Comparison of ENCODE assay signal across 13 mouse cellular contexts in the genomic region with DNA sequence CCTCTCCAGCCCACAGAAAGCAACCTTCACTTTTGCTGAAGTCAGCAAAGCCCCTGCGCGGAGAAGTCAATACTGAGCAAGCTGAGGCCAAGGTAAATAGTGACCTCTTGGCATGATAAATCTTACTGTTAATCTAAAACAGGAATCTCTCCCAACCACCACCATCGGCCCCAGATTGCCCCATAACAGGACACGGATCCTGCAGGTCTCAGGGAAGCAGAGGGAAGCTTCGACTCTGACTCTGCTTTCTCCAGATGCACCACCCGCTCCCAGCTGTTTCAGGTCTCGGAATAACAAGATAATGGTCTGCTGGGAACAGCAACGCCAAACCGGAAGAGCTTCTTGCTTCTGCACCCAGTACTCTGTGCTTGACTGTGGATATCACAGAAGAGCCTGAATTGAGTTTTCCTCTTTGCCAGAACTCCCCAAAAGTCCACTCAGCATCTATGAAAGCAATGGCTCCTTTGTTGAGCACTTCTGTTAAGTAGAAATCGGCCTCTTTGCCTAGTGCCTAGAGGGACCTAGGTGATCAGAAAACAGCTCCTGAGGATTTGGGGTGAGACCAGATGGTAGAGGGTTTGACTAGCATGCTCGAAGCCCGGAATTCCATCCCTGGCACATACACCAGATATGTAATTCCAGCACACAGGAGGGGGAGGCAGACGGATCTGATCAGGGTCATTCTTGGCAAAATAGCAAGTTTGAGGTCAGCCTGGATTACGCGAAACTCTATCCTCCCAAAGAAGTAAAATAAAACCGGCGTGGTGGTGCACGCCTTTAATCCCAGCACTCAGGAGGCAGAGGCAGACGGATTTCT. TPM values are rescaled to one million over a fixed set of nuclear protein-coding genes. Genes with fewer than 3 reads are reported as not detected.
A peak's percentile ranks its signal among the peaks of the same experiment; 100 is the strongest.
DNase-seq lines count a peak whose midpoint lies in the region; ATAC-seq and TF ChIP-seq lines count a peak whose summit lies in the region.
"Had no signal": no experiment of that assay in that cellular context is flagged by ENCODE, and none has a peak within 500 bp of the region (broad histone marks: within the 10 kb centered on the region; RNA-seq: fewer than 3 reads in every experiment).

No protein-coding gene starts in this region.

- no peak; the same call in 1 of the 2 replicates for ATAC-seq in heart, embryonic 12.5 days (ENCODE audit: insufficient number of reproducible peaks, low FRiP score)
- ATAC-seq in limb, embryonic 12.5 days (ENCODE audit: insufficient number of reproducible peaks, insufficient read depth, low FRiP score, low TSS enrichment, low read depth) = no peak
- ATAC-seq in granulocyte monocyte progenitor cell, adult 5-6 weeks (replicated peaks; ENCODE audit: poor library complexity, severe bottlenecking) = no peak
- no peak for ATAC-seq in midbrain, embryonic 16.5 days
- ATAC-seq: CD4-positive, CD25-positive, alpha-beta regulatory T cell, adult 4 months; forebrain, postnatal 0 days had no signal

- no peak overlapping the region; the same call in 1 of the 2 replicates for H3K27ac ChIP-seq in kidney, adult 2 months (ENCODE audit: insufficient read depth, low read depth, low read length)
- H3K27ac ChIP-seq in heart, embryonic 12.5 days (ENCODE audit: poor library complexity, severe bottlenecking) = peak overlapping the region; percentile 4; the same call in 1 of the 2 replicates
- H3K27ac ChIP-seq in limb, embryonic 12.5 days = peak overlapping the region; percentile 64
- H3K27ac ChIP-seq in midbrain, embryonic 16.5 days (ENCODE audit: low read length) = no peak overlapping the region

- 37% methylated on average over 19 of the region's 19 CpGs for WGBS in kidney, adult 2 months
- 42% methylated on average over 19 of the region's 19 CpGs for WGBS in heart, embryonic 12.5 days
- WGBS in limb, embryonic 12.5 days = 46% methylated on average over 19 of the region's 19 CpGs
- 74% methylated on average over 19 of the region's 19 CpGs for WGBS in midbrain, embryonic 16.5 days

- H3K4me1 ChIP-seq in kidney, adult 2 months (ENCODE audit: control insufficient read depth, insufficient read depth, low read length) = no peaks in the 10 kb centered on the region
- H3K4me1 ChIP-seq in heart, embryonic 12.5 days (replicated peaks) = peaks cover 17% of the 10 kb centered on the region
- peaks cover 18% of the 10 kb centered on the region for H3K4me1 ChIP-seq in limb, embryonic 12.5 days (replicated peaks)
- no peaks in the 10 kb centered on the region for H3K4me1 ChIP-seq in midbrain, embryonic 16.5 days (ENCODE audit: control insufficient read depth, insufficient read depth, low read length)

- DNase-seq in kidney, adult 2 months = peak; percentile 20
- DNase-seq in kidney, postnatal 25 days = no peak
- DNase-seq in embryo, embryonic 10.5 days (ENCODE audit: low spot score) = peak; percentile 76
- DNase-seq in left cerebral cortex, adult 9 months (ENCODE audit: low spot score in 2 of 2) = no peak
- DNase-seq: cerebellum, adult 2 months; forebrain, postnatal 0 days; layer of hippocampus, adult 9-11 months had no signal

- no peak for TF ChIP-seq CTCF in kidney, adult 2 months (conservative IDR thresholded peaks at IDR 0.05; ENCODE audit: insufficient read depth, insufficient read length, low read depth, low read length)

- H3K9me3 ChIP-seq in heart, embryonic 12.5 days (replicated peaks) = no peaks in the 10 kb centered on the region
- no peaks in the 10 kb centered on the region for H3K9me3 ChIP-seq in limb, embryonic 12.5 days
- H3K9me3 ChIP-seq in midbrain, embryonic 16.5 days (replicated peaks; ENCODE audit: control insufficient read depth, low read length, poor library complexity, severe bottlenecking) = no peaks in the 10 kb centered on the region

- H3K36me3 ChIP-seq in kidney, adult 2 months (ENCODE audit: control insufficient read depth, insufficient read depth, low read length) = no peaks in the 10 kb centered on the region
- no peaks in the 10 kb centered on the region for H3K36me3 ChIP-seq in heart, embryonic 12.5 days
- H3K36me3 ChIP-seq in limb, embryonic 12.5 days = no peaks in the 10 kb centered on the region
- H3K36me3 ChIP-seq in midbrain, embryonic 16.5 days (ENCODE audit: control insufficient read depth, insufficient read depth, low read length) = no peaks in the 10 kb centered on the region

- no peak for TF ChIP-seq POLR2A in kidney, adult 2 months (IDR thresholded peaks at IDR 0.05; ENCODE audit: low read depth, low read length)

- H3K27me3 ChIP-seq in kidney, adult 2 months (replicated peaks; ENCODE audit: control insufficient read depth, insufficient read depth, low read length) = no peaks in the 10 kb centered on the region
- peaks cover 14% of the 10 kb centered on the region for H3K27me3 ChIP-seq in heart, embryonic 12.5 days (replicated peaks)
- no peaks in the 10 kb centered on the region for H3K27me3 ChIP-seq in limb, embryonic 12.5 days
- peaks cover 5% of the 10 kb centered on the region for H3K27me3 ChIP-seq in midbrain, embryonic 16.5 days (ENCODE audit: control insufficient read depth, insufficient read depth, low read depth, low read length)

- H3K4me2 ChIP-seq in heart, embryonic 12.5 days = peak overlapping the region; percentile 55
- H3K4me2 ChIP-seq in limb, embryonic 12.5 days = 0 out of 2 replicates have a peak overlapping the region, but pooled peaks have one; percentile 17
- no peak overlapping the region for H3K4me2 ChIP-seq in midbrain, embryonic 16.5 days (ENCODE audit: low read length)

- H3K4me3 ChIP-seq in kidney, adult 2 months (ENCODE audit: insufficient read depth, low read depth, low read length) = no peak overlapping the region
- 0 out of 2 replicates have a peak overlapping the region, but pooled peaks have one; percentile 10 for H3K4me3 ChIP-seq in heart, embryonic 12.5 days
- H3K4me3 ChIP-seq in limb, embryonic 12.5 days (replicated peaks) = no peak overlapping the region
- no peak overlapping the region for H3K4me3 ChIP-seq in midbrain, embryonic 16.5 days (ENCODE audit: low read depth, low read length)

- no peak overlapping the region for H3K9ac ChIP-seq in heart, embryonic 12.5 days
- no peak overlapping the region for H3K9ac ChIP-seq in limb, embryonic 12.5 days (replicated peaks)
- H3K9ac ChIP-seq in midbrain, embryonic 16.5 days (ENCODE audit: low read depth, low read length) = no peak overlapping the region
- H3K9ac ChIP-seq: forebrain, postnatal 0 days had no signal

RNA-seq across cellular contexts. Expression of gene Col26a1, which starts 5.7 kb away (rescaled TPM):
- 5.6 and 8.5 TPM in 2 replicates for polyA plus RNA-seq in kidney, adult 2 months (2012; rRNA removed)
- 21.4 and 21.6 TPM in 2 replicates for polyA plus RNA-seq in heart, embryonic 12.5 days (2016; fragmentation: Nextera tagmentation; extraction: Ambion mirVana)
- 145 and 155 TPM in 2 replicates for polyA plus RNA-seq in limb, embryonic 12.5 days (2016; fragmentation: Nextera tagmentation; extraction: Ambion mirVana)
- not detected in 2 replicates for total RNA-seq in granulocyte monocyte progenitor cell, adult 5-6 weeks (2014; fragmentation: Nextera tagmentation)
- total RNA-seq in granulocyte monocyte progenitor cell, adult 5-6 weeks (2017) = not detected in 2 replicates
- 22.1 and 24.4 TPM in 2 replicates for polyA plus RNA-seq in midbrain, embryonic 16.5 days (2015; fragmentation: Nextera tagmentation; extraction: Ambion mirVana)
- total RNA-seq: megakaryocyte, adult 5-6 weeks had no signal

RNA-seq across cellular contexts. Expression of gene Ift22, which starts 19.2 kb away (rescaled TPM):
- polyA plus RNA-seq in kidney, adult 2 months (2012; rRNA removed) = 23.3 and 26.5 TPM in 2 replicates
- 36.9 and 40.9 TPM in 2 replicates for polyA plus RNA-seq in heart, embryonic 12.5 days (2016; fragmentation: Nextera tagmentation; extraction: Ambion mirVana)
- polyA plus RNA-seq in limb, embryonic 12.5 days (2016; fragmentation: Nextera tagmentation; extraction: Ambion mirVana) = 65.7 and 69.8 TPM in 2 replicates
- total RNA-seq in granulocyte monocyte progenitor cell, adult 5-6 weeks (2014; fragmentation: Nextera tagmentation) = 35.5 and 47.4 TPM in 2 replicates
- 17.5 and 19.4 TPM in 2 replicates for total RNA-seq in granulocyte monocyte progenitor cell, adult 5-6 weeks (2017)
- 133 and 134 TPM in 2 replicates for polyA plus RNA-seq in midbrain, embryonic 16.5 days (2015; fragmentation: Nextera tagmentation; extraction: Ambion mirVana)

Comparison
In these comparisons a context has a peak if more than half of its experiments do, and no peak if none do; other contexts are left out.
1. DNase-seq: peak in kidney, adult 2 months (single experiment) and embryo, embryonic 10.5 days (single experiment); none in kidney, postnatal 25 days (0 of 2) and left cerebral cortex, adult 9 months (0 of 2).
2. H3K27ac ChIP-seq: peak in heart, embryonic 12.5 days (single experiment) and limb, embryonic 12.5 days (single experiment); none in kidney, adult 2 months (single experiment) and midbrain, embryonic 16.5 days (single experiment).